Mouse (Mus musculus) kidney, postnatal 14 days (tissue): ENCODE measurements around the gene Sf3a3.
"Not testable (repeated sequence)": the region's sequence is repeated elsewhere in the genome, so short reads cannot be mapped to it uniquely, and the experiment has no call there.

Experiments used
- DNase-seq: peaks from one replicate; pipeline ENCODE4 v3.0.0; 2022; ENCODE audit warnings: mixed read lengths

Sf3a3 gene

GRCm38 (mm10) chr4:124700248-124700971, 14.2 kb upstream of the Sf3a3 start, which contains the start of gene Fhl3:
Fhl3 (plus strand) TSS chr4:124700701.
- DNase-seq, result peak; percentile 86

GRCm38 (mm10) chr4:124701052-124701845, 13.3 kb upstream of the Sf3a3 start:
- no peak for DNase-seq

- no peak for DNase-seq
These were observed 12.7 kb upstream of the Sf3a3 start for GRCm38 (mm10) chr4:124701916-124702315.

GRCm38 (mm10) chr4:124703406-124703805, 11.2 kb upstream of the Sf3a3 start:
- DNase-seq, result no peak

DNA sequence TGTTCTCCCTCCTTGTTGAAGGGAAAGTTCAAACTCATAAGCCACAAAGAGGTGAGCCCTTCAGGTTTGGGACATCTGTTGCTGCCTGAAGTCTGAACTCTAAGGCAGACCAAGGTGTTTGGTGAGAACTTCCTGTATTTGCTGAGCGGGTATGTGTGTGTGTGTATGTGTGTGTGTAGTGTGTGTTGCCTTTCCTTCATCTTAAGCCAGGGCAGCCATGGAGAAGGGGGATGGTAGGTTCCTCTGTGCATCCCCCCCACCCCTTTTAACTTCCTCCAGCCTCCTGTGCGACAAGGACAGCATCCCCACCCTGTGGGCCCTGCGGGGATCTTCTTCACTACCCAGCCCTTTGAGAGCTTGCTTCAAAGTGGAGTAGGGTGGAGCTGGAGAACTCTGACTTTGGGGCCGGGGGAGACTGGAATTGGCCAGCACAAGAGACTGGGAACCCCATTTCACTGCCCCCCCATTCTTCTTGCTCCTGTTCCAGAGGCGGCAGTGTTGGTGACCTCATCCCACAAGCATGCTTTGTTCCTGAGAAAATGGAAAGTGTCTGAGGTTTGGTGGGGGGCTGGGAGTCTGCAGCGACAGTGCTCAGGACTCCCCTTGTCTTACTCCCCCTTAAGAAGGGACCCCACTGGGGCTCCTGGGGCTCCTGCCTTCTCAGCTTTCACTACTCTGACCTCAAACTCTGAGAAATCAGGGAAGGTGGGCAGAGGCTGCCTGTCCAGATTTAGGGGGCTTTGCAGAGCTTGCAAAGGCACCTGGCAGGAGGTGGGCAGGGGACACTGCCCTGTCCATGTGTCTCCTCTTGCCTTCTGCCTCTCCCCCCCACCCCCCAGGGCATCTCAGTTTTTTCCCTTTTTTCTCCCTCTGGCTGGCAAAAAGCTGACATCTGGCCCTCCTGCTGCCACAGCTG, 10.4 kb upstream of the Sf3a3 start:
- no peak for DNase-seq

- peak; percentile 83 for DNase-seq
These were observed 9.6 kb upstream of the Sf3a3 start for GRCm38 (mm10) chr4:124704797-124705474.

GRCm38 (mm10) chr4:124705661-124706269, 8.8 kb upstream of the Sf3a3 start:
- DNase-seq, result no peak

GRCm38 (mm10) chr4:124707381-124708199, 7.0 kb upstream of the Sf3a3 start:
- DNase-seq, result not testable (repeated sequence)

DNA sequence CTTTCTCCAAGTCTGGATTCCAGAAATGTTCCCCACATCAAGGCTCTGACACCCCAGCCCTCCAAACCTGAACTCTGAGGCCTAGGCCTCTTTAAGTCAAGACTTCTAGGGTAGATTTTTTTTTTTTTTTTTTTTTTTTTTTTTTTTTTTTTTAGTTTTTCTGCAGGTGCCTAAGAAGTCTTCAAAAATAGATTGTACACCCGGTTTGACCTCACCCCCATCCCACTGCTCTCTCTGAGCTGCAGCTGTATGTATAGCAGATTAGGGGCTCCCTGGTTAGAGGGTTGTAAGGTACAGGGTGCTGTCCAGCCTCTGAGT, 6.4 kb upstream of the Sf3a3 start:
- DNase-seq, result not testable (repeated sequence)

DNA sequence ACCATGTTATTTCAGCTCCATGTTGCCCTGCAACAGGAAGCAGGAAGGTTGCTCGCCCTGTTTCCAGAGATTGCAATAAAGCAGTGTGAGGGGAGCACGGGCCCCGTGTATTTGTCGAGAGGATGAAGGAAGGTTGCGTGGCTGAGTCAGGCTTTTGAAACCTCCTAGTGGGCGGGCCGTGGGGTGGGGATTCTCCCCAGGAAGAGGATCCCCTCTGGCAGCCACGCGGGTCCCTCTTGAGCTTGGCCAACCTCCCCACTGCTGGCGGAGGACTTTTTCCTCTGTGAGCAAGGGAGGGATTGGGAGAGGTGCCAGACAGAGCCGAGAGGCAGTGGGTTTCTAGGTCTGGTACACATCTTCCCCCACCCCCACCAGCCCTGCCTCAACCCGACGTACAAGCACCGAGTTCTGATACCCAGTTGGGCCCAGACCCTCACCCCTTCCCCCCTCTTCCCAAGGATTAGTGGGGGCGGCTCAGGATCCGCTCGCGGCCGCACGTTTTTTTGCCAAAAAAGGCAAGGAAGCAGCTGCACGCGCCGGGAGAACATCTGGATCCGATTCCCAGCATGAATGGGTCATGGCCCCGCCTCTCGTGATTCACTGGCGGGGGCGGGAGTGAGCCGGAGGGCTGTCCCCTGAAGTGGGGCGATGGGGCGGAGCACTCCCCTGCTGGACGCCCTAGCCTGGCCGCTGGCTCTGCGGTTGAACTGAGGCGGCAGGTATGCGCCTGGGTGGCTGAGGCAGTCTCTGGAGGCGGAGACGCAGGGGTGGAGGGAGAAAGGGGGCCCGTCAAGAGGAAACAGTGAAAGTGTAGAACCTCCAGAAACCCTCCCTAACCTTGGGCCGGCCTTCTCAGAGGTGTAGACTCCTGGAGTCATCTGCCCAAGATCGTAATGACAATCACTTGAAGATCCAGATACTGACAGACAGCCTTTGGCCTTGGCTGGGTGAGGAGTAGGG, 5.8 kb upstream of the Sf3a3 start:
- peak; percentile 93 for DNase-seq

DNA sequence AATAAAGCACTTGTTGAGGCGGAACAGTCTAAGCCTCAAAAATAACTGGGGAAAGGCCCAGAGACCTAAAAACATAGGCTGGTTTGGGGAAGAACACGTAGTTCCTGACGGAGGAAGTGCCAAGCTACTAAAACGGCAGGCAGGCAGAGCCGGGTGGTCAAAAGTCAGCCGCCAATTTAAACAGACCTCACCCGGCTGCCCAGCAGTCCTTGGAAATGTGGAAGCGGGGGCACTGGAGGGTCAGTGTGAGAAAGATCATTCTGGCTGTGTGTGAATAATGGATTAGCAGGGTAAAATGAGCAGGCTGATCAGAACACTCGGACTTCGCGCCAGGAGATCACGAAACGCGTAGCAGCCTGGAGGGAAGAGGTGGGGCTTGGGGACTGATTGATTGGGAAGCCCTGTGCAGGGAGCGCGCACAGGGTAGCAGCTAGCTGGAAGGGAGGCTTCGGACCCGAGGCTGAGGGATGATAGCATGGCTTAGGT, 4.6 kb upstream of the Sf3a3 start:
- peak; percentile 39 for DNase-seq

- DNase-seq, result peak; percentile 67
These were observed 3.7 kb upstream of the Sf3a3 start for GRCm38 (mm10) chr4:124710776-124711291.

GRCm38 (mm10) chr4:124712618-124713017, 2.0 kb upstream of the Sf3a3 start:
- DNase-seq, result no peak

GRCm38 (mm10) chr4:124713850-124714249, 726 bp upstream of the Sf3a3 start:
- not testable (repeated sequence) for DNase-seq

- no peak for DNase-seq
These were observed 4.5 kb downstream of the Sf3a3 start for GRCm38 (mm10) chr4:124719101-124719500.

GRCm38 (mm10) chr4:124726121-124726520, 11.5 kb downstream of the Sf3a3 start:
- DNase-seq, result no peak

DNA sequence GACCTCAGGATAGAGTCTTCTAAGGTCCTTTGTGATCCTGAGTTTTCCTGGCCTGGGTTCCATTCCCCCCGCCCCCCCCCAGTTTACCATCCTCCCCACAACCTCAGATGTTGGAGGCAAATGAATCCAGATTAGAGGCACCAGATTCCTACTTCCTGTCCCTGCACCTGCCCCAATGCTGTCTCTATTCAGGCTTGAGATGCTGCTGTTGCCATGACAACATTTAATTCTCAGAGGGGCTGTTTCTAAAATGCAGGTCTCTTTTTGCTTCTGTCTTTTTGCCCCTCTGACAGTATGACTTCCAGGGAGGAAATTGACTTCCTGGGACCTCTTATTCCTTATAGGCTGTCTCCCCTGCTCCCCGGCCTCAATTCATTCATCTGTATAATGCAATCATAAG, 22.4 kb downstream of the Sf3a3 start:
- DNase-seq, result no peak

- no peak for DNase-seq
These were observed 22.9 kb downstream of the Sf3a3 start for GRCm38 (mm10) chr4:124737486-124737885.

- DNase-seq, result no peak
These were observed 23.4 kb downstream of the Sf3a3 start for GRCm38 (mm10) chr4:124738013-124738412.

GRCm38 (mm10) chr4:124738783-124739182, 24.2 kb downstream of the Sf3a3 start:
- DNase-seq, result no peak
